Mouse (Mus musculus) erythroblast, embryonic 14.5 days (primary cell): ENCODE measurements around the gene Ncoa1.

Experiments used
- GATA1 ChIP-seq: IDR thresholded peaks from 2 replicates; pipeline ENCODE4 v1.6.1; 2012; ENCODE audit warnings: low read length, inconsistent platforms, mixed read lengths
- TAL1 ChIP-seq: IDR thresholded peaks from 3 replicates; pipeline ENCODE4 v1.6.1; 2012; ENCODE audit warnings: low read length, inconsistent platforms, mixed read lengths

DNA sequence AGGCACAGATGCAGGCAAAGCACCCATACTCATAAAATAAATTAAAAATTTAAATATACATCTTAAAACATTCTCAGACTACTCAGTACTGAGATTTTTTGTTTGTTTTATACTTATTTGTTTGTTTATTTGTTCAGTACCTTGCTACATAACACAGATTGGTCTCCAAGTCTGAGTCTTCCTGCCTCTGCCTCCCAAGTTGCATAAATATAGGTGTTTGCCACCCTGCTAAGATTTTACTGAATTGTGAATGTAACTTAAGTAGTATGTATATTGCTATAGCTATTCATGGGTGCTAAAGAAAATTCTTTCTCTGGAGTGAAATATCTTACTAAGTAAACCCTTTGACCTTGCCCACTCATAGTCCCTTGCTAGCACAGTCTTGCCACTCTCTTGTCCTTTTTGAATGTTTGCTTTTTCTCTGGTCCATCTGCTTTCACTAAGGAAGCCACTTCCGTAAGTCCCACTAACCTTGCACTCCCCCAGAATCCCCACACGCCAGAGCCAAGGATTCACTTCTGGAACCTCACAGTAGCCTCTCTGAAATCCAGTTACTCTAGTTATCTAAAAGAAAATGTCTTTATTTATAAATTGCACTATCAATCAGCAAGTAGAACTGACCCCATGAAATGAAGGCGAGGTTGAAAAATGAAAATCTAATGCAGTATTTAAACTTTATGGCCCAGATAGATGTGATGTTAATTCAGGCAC is 2.3 kb upstream of the Ncoa1 start:
- TF ChIP-seq GATA1 (no peak), TAL1 (no peak)
